Mouse (Mus musculus): ENCODE measurements around the gene Dnah1. TPM values are rescaled to one million over a fixed set of nuclear protein-coding genes. Genes with fewer than 3 reads are reported as not detected.

Gene Dnah1
- polyA plus RNA-seq (2012; fragmentation: generic; extraction: Trizol) = 0.01 TPM
- long read RNA-seq, experiment 1 = 0 reads
- long read RNA-seq, experiment 2 = 0 reads

- H3K27me3 ChIP-seq (ENCODE audit: control insufficient read depth, insufficient read depth, insufficient read length) = peaks cover 5% of the 10 kb centered on the region
- H3ac ChIP-seq (ENCODE audit: control insufficient read depth, insufficient read length, low read depth) = no peak within 1 kb of the TSS
- no peaks in the 10 kb centered on the region for H3K36me3 ChIP-seq (ENCODE audit: control insufficient read depth, insufficient read depth)
- no peaks in the 10 kb centered on the region for H3K79me3 ChIP-seq (ENCODE audit: low read depth)
- H3K4me3 ChIP-seq (ENCODE audit: insufficient read depth, poor library complexity, severe bottlenecking) = no peak within 1 kb of the TSS
- H3K79me2 ChIP-seq (ENCODE audit: control insufficient read depth, insufficient read depth) = no peaks in the 10 kb centered on the region
- TF ChIP-seq USF1 (IDR thresholded peaks at IDR 0.05; ENCODE audit: low read depth) (no peak), CEBPB (IDR thresholded peaks at IDR 0.05; ENCODE audit: low read depth) (no peak), MAX (IDR thresholded peaks at IDR 0.05) (no peak), FOSL1 (IDR thresholded peaks at IDR 0.05; ENCODE audit: insufficient read depth, low read length, poor library complexity, severe bottlenecking) (no peak), CTCF (IDR thresholded peaks at IDR 0.05; ENCODE audit: control insufficient read depth, insufficient read depth, insufficient read length) (no peak), MYOG (IDR thresholded peaks at IDR 0.05; ENCODE audit: control insufficient read depth, extremely low read depth, insufficient read length) (no peak), MYOD1 (IDR thresholded peaks at IDR 0.05; ENCODE audit: control insufficient read depth, insufficient read length, low read depth) (no peak)
Observed at GRCm38 (mm10) chr14:31323849-31324792, at the start of gene Dnah1. Gene Dnah1 (minus strand): TSS chr14:31323896.

GRCm38 (mm10) chr14:31369377-31369776 is 45.7 kb upstream of the Dnah1 start:
- Histone ChIP-seq H3ac (ENCODE audit: control insufficient read depth, insufficient read length, low read depth) (no peak overlapping the region), H3K27me3 (ENCODE audit: control insufficient read depth, insufficient read depth, insufficient read length) (no peaks in the 10 kb centered on the region), H3K79me3 (ENCODE audit: low read depth) (no peaks in the 10 kb centered on the region), H3K4me3 (ENCODE audit: insufficient read depth, poor library complexity, severe bottlenecking) (no peak overlapping the region), H3K79me2 (ENCODE audit: control insufficient read depth, insufficient read depth) (no peaks in the 10 kb centered on the region), H3K36me3 (ENCODE audit: control insufficient read depth, insufficient read depth) (peaks cover 63% of the 10 kb centered on the region)
- TF ChIP-seq MYOD1 (IDR thresholded peaks at IDR 0.05; ENCODE audit: control insufficient read depth, insufficient read length, low read depth) = no peak
- no peak for TF ChIP-seq USF1 (IDR thresholded peaks at IDR 0.05; ENCODE audit: low read depth)

GRCm38 (mm10) chr14:31367951-31368350 is 44.3 kb upstream of the Dnah1 start:
- peaks cover 65% of the 10 kb centered on the region for H3K36me3 ChIP-seq (ENCODE audit: control insufficient read depth, insufficient read depth)
- no peaks in the 10 kb centered on the region for H3K27me3 ChIP-seq (ENCODE audit: control insufficient read depth, insufficient read depth, insufficient read length)
- H3K4me3 ChIP-seq (ENCODE audit: insufficient read depth, poor library complexity, severe bottlenecking) = no peak overlapping the region
- TF ChIP-seq MAX (IDR thresholded peaks at IDR 0.05) = no peak
- H3ac ChIP-seq (ENCODE audit: control insufficient read depth, insufficient read length, low read depth) = no peak overlapping the region
- no peaks in the 10 kb centered on the region for H3K79me3 ChIP-seq (ENCODE audit: low read depth)
- H3K79me2 ChIP-seq (ENCODE audit: control insufficient read depth, insufficient read depth) = no peaks in the 10 kb centered on the region

GRCm38 (mm10) chr14:31365350-31365749 is 41.7 kb upstream of the Dnah1 start:
- Histone ChIP-seq H3K4me3 (ENCODE audit: insufficient read depth, poor library complexity, severe bottlenecking) (no peak overlapping the region), H3K27me3 (ENCODE audit: control insufficient read depth, insufficient read depth, insufficient read length) (no peaks in the 10 kb centered on the region), H3ac (ENCODE audit: control insufficient read depth, insufficient read length, low read depth) (no peak overlapping the region), H3K36me3 (ENCODE audit: control insufficient read depth, insufficient read depth) (peaks cover 55% of the 10 kb centered on the region), H3K79me3 (ENCODE audit: low read depth) (no peaks in the 10 kb centered on the region), H3K79me2 (ENCODE audit: control insufficient read depth, insufficient read depth) (no peaks in the 10 kb centered on the region)
- TF ChIP-seq FOSL1 (IDR thresholded peaks at IDR 0.05; ENCODE audit: insufficient read depth, low read length, poor library complexity, severe bottlenecking) (no peak), CTCF (IDR thresholded peaks at IDR 0.05; ENCODE audit: control insufficient read depth, insufficient read depth, insufficient read length) (peak; percentile 24)

- TF ChIP-seq FOSL1 (IDR thresholded peaks at IDR 0.05; ENCODE audit: insufficient read depth, low read length, poor library complexity, severe bottlenecking) = no peak
- TF ChIP-seq CTCF (IDR thresholded peaks at IDR 0.05; ENCODE audit: control insufficient read depth, insufficient read depth, insufficient read length) = no peak
- no peak for TF ChIP-seq CEBPB (IDR thresholded peaks at IDR 0.05; ENCODE audit: low read depth)
- TF ChIP-seq MAX (IDR thresholded peaks at IDR 0.05) = no peak
- TF ChIP-seq USF1 (IDR thresholded peaks at IDR 0.05; ENCODE audit: low read depth) = no peak
- no peak for TF ChIP-seq MYOG (IDR thresholded peaks at IDR 0.05; ENCODE audit: control insufficient read depth, extremely low read depth, insufficient read length)
- Histone ChIP-seq H3K4me3 (ENCODE audit: insufficient read depth, poor library complexity, severe bottlenecking) (no peak overlapping the region), H3K79me3 (ENCODE audit: low read depth) (no peaks in the 10 kb centered on the region), H3K27me3 (ENCODE audit: control insufficient read depth, insufficient read depth, insufficient read length) (no peaks in the 10 kb centered on the region), H3K79me2 (ENCODE audit: control insufficient read depth, insufficient read depth) (no peaks in the 10 kb centered on the region), H3ac (ENCODE audit: control insufficient read depth, insufficient read length, low read depth) (no peak overlapping the region), H3K36me3 (ENCODE audit: control insufficient read depth, insufficient read depth) (peaks cover 50% of the 10 kb centered on the region)
Observed at GRCm38 (mm10) chr14:31364589-31364988, 40.9 kb upstream of the Dnah1 start.

GRCm38 (mm10) chr14:31362236-31362635 is 38.5 kb upstream of the Dnah1 start:
- Histone ChIP-seq H3K79me3 (ENCODE audit: low read depth) (no peaks in the 10 kb centered on the region), H3K79me2 (ENCODE audit: control insufficient read depth, insufficient read depth) (no peaks in the 10 kb centered on the region), H3K4me3 (ENCODE audit: insufficient read depth, poor library complexity, severe bottlenecking) (no peak overlapping the region), H3K36me3 (ENCODE audit: control insufficient read depth, insufficient read depth) (peaks cover 52% of the 10 kb centered on the region), H3K27me3 (ENCODE audit: control insufficient read depth, insufficient read depth, insufficient read length) (no peaks in the 10 kb centered on the region), H3ac (ENCODE audit: control insufficient read depth, insufficient read length, low read depth) (no peak overlapping the region)
- no peak for TF ChIP-seq USF1 (IDR thresholded peaks at IDR 0.05; ENCODE audit: low read depth)
- TF ChIP-seq MYOG (IDR thresholded peaks at IDR 0.05; ENCODE audit: control insufficient read depth, extremely low read depth, insufficient read length) = no peak
- TF ChIP-seq MYOD1 (IDR thresholded peaks at IDR 0.05; ENCODE audit: control insufficient read depth, insufficient read length, low read depth) = no peak
- no peak for TF ChIP-seq MAX (IDR thresholded peaks at IDR 0.05)
- no peak for TF ChIP-seq CTCF (IDR thresholded peaks at IDR 0.05; ENCODE audit: control insufficient read depth, insufficient read depth, insufficient read length)
- no peak for TF ChIP-seq CEBPB (IDR thresholded peaks at IDR 0.05; ENCODE audit: low read depth)
- TF ChIP-seq FOSL1 (IDR thresholded peaks at IDR 0.05; ENCODE audit: insufficient read depth, low read length, poor library complexity, severe bottlenecking) = no peak
